Mouse (Mus musculus) E14TG2a.4 (cell line): ENCODE data around the gene Fjx1.

Experiments
- CTCF ChIP-seq: conservative IDR thresholded peaks from 2 replicates; pipeline ENCODE4 v1.5.1; 2014; ENCODE audit warnings: low read length
- NANOG ChIP-seq: IDR thresholded peaks from 2 replicates; pipeline ENCODE4 v1.6.1; 2014; ENCODE audit warnings: borderline replicate concordance, low read length, mixed read lengths
- POU5F1 ChIP-seq: IDR thresholded peaks from 2 replicates; pipeline ENCODE4 v1.6.1; 2014; ENCODE audit warnings: low read length, borderline replicate concordance

- TF ChIP-seq CTCF, result no peak
- no peak for TF ChIP-seq NANOG
- TF ChIP-seq POU5F1, result no peak
These were observed 1.3 kb downstream of the Fjx1 start for GRCm38 (mm10) chr2:102450761-102451670.
